Mouse (Mus musculus) cerebellum, adult 11-12 months (tissue): ENCODE measurements around the gene Pdk2.

Experiments used
- DNase-seq: peaks from one replicate; pipeline ENCODE4 v3.0.0; 2022

Pdk2 gene

DNA sequence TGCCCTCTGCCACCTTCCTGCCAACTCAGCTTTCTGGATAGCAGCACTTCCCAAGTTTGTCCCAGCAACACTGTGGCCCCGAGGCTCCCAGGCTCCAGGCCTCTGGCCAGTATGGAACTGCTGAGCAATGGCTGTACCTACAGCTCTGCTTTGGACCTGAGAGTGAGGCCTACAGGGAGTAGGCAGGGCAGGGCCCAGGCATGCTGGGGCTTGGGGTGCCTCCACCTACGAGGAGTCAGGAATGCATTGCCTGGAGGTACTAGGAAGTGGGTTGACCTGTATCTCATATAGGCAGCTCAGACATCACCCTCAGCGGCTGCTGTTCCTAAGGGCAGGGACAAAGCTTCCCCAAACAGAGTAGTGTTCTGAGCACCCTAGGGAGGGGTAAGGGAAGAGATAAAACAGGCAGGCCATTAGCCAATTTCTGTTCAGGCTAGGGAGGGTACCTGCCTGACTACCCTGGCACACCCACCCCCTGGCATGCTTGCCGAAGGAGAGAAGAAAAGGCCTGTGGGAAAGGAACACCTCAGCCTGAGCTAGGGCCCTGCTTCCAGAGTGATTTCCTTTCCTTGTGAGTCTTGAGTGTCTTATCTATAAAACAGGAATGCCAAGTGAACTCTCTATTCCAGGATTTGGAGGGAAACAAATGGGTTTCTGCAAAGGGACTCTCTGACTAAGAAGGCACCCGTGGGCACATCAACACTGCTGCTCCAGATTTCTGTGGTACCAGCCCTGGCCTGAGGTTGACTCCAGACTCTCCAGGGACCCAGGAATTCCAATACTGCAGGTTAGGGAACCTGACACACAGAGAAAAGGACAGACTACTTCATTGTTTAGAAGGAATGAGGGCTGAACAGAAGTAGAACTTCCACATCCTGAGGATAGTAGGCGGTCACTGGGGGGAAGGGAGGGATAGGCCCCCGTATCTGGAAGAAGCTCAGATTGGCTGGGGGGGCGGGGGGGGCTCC is 29.3 kb upstream of the Pdk2 start:
- DNase-seq, result no peak

DNA sequence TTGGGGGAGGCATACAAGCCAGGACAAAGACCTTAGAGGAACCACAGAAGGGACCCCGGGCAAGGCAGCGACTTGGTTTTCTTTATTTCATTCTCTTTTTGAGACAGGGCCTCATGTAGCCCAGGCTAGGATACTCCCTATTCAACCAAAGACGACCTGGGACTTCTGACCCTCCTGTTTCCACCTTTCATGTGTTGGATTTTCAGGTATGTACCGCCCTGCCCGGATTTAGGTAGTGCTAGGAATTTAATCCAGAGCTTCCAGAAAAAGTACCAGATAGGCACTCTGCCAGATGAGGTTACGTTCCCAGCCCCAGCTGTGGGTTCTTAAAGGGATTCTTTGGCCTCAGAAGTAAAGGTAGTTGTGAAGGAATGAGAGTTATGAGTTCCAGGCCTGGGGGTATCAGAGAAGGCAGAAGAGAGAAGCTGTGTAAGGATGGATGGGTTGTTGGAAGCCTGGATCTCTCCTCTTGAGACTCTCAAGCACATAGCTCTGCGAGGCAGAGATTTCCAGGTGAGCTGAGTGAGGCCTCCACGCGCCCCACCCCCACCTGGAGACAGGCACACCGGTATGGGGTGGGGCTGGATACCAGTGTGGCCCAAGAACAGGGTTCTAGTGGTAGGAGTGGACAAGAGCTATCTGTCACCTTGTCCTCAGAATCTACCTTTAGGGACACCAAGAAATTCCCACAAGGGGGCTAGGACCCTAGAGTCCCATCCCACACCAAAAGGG is 28.2 kb upstream of the Pdk2 start:
- DNase-seq, result no peak

DNA sequence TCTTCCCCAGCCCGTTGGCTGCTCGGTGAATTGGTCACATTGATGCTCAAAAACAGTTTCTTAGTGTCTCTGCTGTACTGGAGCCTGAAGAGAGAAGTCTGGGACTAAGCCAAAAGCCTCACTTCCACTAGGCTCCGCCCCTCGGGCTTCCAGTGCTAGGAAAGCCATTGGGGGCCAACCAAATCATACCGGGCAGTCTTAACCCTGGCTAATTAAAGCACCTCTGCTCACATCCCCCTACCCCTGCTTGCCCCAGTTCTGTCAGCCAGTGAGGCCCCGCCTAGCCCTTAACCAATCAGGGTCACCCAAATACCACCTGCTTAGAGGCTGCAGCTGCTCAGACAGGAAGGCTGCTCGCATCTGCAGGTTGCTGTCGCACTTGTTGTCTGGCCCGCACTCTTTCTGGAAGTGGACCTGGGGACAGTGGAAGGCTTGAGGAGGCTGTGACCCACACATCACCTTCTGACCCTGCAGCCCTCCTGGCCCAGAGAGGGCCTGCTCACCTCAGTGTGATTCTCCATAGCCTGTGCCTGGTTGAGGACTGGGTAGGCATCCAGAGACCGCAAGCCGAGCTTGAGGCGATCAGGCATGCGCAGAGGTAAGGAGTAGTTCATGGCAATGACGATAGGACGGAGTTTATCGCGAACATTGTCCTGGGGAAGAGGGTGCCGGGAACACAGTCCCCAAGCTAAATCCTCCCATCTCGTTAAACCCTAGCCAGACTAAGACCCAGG is 15.8 kb upstream of the Pdk2 start:
- DNase-seq, result peak; percentile 15

DNA sequence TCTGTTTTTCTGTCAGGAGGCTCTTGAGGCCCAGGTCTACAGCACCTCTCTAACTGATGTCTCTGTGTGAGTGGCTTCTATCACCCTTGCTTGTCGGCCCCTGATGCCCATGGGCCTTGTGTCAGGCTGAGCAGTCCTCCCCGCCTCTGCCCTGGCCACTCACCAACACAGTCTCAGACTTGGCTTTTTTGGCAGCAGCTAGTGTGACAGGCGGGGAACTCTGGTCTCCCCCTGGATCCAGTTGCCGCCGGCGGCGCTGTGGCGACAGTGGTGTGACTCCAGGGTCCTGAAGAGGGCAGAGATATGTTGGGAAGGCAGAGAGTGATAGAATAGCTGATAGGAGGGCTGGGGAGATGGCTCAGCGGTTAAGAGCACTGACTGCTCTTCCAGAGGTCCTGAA is 11.9 kb upstream of the Pdk2 start:
- DNase-seq, result no peak

DNA sequence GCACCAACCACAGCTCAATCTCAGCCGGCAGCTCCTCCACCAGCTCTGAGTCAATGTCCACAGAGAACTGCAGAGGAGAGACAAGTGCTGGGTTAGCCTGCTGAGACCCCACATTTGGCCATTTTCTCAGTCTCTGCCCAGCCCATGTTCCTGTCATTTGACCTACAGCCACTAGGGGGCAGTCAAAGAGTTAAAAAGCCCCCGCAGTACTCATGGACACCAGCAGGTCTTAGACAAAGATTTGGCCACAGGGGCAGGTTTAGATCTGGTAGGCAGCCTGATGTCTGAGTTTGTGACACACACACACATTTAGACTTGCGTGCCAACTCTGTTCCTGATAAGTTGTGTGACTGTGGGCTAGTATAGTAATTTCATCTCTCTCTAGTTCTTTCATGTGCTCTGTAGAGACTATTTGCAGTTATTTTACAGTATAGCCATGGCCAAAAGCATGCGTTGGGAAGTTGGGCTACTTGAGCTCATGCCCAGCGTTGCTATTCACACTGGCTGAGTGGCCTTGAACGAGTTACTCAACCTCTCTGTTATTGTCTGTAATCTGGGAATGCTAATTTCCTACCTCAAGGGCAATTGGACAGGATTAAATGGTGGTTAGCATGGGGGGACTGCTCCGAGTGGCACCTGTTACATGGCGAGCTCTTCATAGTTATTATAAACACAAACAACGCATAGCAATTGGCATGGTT is 6.0 kb upstream of the Pdk2 start:
- DNase-seq, result peak; percentile 73

DNA sequence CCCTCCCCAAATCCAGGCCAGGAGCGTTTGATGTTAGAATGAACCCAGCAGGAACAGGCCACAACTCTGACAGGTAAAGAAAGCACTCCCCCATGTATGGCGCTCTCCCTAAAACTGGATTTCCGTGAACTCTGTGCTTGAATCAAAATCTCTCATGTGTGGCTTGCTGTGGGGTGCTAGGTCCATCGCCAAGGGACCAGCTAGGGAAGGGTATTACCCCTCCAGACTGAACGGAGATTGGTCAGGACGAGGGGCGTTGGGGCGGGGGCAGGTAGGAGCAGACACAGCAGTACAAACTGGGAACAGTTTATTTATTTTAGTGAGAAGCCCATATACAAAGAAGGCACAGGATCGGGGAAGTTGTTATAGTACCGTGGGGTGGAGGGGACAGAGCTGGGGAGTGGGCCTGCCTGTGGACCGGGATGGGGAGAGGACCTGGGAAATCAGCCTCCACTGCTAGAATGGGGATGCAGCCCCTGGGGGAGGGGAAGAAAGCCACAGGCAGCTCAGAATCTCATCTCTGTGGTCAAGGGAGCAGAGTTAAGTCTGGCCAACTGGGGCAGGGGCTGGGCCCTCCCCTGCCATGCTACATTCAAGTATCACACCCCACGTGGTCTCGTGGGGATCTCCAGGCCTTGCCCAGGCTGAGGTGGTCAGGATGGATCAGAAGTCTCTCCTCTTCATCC is 3.2 kb upstream of the Pdk2 start:
- peak; percentile 54 for DNase-seq

DNA sequence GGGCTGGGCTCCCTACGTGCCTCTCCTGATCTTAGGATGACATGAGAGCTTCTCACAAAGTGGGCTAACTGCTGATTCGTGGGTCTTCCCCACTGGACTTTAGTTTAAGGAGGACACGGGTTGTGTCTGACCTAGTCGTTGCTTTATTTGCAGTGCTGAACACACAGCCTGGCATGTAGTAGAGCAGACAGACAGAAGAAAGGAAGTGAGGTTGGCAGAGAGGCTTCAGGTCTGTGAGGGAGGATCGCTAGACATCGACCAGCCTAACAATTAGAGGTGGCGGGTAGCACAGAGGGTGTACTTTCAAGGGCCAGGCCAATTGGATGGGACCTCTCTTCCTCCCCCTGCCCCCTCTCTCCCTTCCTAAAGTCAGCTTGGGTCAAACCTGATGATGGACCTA is 2.5 kb upstream of the Pdk2 start:
- peak; percentile 54 for DNase-seq

DNA sequence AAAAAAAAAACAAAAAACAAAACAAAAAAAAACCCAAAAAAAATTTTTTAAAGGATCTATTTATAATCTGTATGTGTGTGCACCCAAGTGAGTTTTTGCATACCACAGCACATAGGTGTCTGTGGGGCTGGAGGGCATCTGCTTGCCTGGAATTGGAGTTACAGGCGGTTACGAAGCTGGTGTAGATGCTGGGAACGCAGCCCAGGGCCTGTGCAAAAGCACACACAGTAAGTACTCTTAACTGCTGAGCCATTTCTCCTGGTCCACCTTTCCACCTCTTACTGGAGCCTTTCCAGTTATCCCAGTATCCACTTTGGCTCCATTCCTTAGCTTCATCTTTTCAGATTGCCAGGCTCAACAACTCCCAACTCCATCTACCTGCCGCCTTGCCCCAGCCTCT is 1.9 kb upstream of the Pdk2 start:
- DNase-seq, result peak; percentile 66

DNA sequence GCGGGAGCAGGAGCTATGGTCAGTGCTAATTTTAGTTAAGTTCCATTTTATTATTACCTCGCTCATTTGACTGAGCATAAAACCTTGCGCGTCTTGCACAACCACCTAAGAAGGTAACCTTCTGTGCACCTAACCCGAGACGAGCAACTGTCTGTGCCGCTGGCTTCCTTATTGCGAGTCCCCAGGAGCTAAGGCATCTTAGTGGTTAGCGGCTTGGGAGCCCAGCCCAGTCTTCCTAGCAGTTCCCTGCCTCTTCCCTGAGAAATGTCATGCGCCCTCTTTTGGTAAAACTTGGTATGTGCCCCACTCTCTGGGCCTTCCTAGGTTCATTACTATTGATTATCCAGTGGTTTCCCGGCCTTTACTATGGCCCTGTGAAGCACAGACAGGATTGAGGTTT is 942 bp upstream of the Pdk2 start:
- DNase-seq, result peak; percentile 88

DNA sequence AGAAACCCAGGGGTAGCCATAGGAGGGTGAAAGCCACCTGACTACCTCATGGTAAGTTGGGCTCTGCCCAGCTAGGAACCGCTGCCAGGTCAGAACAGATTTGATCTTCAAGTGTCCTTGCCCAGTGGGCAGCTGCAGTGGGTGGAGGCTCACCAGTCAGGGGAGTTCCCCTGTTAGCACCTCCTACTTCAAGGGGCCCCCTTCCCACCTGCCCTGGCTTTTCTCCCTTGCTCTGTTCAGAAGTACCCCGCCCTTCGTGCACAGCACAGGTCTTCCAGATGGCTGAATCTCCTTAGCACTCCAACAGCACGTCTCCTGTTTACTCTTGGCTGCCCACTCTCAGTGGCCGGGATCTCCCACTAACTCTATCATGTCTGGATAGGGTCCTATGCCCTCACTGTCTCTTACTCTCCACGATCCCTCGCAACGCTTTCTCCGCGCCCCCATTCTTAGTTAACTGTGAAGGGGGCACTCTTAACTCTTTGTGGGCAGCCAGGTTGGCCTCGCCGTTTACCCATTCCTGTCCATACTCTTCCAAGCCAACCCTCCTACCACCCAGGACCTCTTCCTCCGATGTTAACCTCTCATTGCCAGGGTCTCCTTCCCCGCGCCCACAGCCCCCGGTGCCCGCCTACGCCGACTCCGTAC is 539 bp downstream of the Pdk2 start:
- peak; percentile 92 for DNase-seq

DNA sequence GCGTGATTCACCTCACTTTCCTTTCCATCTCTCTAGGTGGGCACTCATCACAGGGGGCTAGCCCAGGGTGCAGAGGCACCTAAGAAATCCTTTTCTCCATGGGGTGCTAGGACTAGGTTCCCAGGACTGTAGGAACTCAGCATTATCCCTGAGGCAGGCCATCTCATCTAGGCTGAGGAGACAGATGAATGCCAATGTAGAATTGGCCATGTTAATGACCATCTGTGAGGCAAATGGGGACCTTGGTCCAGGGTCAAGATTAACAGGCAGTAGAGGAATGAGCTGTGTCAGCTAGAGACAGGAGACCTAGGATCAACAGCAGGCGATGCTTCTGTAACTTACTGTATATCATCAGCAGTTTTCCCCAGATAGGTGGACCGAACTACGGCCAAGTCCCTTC is 1.4 kb downstream of the Pdk2 start:
- peak; percentile 87 for DNase-seq

DNA sequence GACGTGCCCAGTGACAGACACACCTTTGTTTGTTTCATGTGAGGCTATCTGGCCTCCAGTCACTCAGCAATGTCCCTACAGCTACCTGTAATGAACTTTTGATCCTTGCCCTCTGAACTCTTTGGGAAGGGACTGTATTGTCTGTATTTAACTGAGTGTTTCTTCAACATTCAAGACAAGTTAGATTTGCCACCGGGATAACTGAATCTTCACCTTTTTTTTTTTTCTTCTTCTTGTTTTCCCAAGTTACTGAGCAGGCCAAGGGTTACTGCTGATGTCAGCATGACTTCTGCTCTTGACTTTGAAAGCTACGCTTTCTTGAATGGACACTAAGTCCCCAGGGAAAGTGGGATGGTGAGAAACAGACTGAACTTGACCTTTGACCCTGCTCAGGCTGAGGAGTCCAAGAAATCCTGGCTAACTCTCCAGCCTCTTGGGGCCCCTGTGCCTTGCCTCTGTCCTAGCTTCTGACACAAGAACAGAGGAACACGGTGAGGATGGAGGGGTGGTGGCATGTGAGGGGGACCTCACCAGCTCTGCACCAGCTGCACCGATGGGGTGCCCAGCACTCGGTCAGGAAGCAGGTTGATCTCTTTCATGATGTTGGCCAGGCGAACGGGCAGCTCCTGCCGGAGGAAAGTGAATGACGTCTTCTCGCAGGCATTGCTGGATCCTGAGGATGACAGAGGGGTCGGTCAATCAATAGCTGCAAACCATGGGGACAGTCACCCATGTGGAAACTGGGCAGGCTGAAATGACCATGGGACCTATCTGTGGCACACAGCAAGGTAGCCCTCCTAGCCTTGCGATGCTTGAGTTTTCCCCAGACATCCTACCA is 2.1 kb downstream of the Pdk2 start:
- DNase-seq, result peak; percentile 73

DNA sequence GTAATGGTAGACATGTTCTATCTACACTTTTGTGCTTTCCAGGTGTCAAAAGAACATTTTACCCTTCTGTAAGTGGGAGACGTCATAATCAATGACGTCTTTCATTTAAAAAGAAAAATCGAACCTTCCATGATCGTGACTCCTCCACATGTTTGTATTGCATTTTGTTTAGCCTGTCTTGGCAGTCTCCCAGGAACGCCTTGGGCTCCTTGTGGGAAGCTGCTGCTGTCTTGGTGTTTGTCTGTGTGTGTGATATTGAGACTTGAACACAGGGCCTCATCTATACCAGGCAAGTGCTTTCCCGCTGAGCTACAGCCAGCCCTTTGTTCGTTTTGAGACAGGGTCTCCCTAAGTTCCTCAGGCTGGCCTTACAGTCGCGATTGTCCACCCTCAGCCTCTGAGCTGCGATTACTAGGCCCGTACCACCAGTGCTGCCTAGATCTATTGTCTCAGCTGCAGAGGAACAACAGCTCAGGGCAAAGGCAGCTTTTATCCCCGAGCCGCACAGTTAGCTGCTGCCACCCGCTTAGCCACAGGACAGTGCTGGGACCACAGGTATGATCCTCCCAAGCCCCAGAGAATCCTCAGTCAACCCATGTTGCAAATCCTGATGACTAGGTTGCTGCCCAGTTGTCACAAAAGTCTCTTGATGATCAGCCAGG is 2.9 kb downstream of the Pdk2 start:
- DNase-seq, result peak; percentile 62

DNA sequence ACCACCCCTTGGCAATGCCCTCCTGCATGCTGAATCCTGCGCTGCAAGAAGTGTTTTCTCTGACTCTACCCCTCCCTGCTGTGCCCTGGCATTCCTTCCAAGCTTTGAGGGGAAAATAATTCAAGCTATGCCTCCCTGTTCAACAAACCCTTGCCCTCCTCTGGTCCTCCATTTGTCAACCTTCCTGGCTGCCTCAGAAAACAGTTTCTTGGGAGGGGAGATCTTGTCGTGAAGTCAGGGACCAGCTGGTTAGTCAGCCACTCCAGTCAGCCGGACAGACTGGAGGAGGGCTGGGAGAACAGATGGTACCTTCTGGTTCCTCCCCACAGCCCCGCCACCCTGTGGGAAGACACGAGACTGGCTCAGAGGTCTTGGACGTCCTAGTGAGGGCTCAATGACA is 3.8 kb downstream of the Pdk2 start:
- DNase-seq, result peak; percentile 92

DNA sequence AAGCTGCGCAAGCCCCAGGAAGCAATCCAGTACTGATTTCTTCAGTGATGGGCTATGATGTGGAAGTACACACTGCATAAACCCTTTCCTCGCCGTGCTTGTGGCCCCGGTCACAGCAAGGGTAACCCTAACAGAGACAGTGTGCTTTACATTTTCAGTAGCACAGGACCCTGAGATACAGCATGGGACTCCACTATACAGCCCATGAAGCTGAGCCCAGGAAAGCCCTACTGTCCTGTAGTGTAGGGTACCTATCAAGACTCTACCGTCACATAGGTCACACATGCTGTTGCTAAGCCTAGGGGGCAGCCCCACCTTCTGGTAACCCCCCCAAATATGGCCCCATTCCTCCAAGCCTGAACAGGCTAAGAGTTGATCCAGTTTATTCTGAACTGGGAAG is 4.6 kb downstream of the Pdk2 start:
- peak; percentile 37 for DNase-seq

DNA sequence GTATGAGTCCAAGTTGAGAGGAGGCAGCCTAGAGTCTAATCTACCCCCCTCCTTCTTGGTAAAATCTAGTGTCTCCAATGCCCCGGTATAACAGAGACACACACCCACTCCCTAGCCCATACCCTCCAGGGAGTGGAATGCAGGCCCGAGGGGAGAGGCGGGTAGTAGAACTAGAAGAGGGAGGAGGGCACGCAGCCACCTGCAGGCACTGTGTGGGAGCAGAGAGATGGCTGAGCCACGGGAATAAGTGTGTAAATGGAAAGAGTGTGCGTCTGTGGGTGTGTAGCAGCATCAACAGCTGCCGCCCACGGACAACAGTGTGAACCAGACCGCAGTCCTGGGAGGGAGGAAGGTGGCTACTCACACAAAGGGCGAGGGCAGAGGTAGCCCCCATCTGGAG is 6.3 kb downstream of the Pdk2 start:
- peak; percentile 56 for DNase-seq

DNA sequence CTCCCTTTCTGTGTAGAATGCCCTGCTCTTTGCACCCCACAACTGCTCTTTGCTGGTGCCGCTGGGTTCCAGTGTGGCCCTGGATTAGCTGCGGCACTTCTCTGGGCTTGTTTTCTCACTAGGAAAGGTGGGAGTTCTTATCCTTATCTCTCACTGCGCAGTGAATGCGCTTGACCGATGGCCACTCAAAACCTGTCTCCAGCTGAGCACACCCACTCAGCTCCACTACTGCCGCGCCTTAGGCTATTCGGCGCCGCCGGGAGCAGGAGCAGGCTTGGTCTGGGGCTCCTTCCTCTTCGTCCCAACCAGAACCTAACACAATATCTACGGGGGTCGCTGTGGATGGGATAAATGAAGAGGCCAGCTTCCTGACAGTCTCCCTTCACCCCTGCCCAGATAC is 7.5 kb downstream of the Pdk2 start:
- DNase-seq, result peak; percentile 46

DNA sequence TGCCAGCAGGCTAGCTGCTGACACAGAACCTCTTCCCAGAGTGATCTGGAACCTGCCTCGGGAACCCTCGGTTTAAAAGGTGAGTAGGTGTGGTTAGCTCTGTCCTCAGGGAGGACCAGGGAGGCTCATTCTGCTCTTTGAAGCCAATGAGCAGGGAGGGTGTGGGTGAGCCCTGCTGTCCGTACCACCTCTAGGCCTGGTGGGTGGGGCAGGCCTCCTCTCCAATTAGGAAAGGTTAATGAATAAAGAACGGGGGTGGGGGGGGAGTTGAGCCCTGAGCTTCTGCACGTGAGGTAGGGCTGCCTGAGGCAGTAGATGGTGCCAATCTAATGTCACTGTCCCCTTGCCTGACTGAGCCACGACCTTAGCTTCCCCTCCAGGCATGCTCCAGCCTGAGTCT is 8.2 kb downstream of the Pdk2 start:
- peak; percentile 40 for DNase-seq

DNA sequence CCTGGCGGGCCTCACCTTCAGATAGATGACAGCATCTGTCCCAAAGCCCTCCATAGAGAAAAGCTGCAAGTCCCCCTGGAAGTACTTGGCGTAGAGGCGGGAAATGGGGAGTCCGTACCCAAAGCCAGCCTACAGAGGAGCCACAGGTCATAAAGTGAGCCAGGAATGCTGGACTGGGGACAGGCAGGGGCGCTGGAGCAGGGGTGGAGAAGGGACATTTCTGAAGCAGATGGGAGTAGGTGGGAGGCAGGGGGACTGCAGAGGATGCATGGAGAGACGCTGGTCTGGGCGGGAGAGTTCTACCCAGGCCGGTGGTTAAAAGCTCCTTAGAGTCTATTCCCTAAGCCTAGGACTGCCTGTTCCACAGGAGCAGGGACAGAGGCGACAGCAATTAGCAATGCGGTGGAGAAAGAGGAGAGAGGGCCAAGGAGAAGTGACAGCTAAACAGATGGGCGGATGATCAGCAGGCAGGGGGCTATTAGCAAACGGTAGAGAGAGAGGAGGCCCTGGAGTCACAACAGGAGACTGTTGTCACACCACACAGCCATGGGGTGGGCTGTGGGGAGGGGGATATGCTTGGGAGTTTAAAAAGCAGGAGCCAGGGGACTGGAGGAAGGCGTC is 13.2 kb downstream of the Pdk2 start:
- DNase-seq, result no peak

DNA sequence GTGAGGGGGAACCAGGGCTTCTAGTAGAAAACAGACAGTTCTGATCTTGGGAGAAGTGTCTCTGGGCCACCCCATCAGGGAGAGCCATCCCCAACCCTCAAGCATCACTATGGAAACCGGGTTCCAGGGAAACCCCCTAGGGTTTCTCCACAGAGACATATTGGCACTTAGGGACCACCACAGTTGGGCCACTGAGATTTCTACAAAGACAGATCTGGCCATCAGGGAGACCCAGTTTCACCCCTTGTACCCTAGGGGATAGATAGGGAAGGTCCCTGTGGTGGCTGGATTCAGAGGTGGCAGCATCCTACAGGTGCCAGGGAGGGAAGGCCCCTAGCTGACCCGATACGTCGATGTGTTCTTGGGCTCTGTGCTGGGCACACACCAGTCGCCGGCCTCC is 14.3 kb downstream of the Pdk2 start:
- DNase-seq, result no peak
